Mouse (Mus musculus): ENCODE measurements around the gene Atp2c2.

DNA sequence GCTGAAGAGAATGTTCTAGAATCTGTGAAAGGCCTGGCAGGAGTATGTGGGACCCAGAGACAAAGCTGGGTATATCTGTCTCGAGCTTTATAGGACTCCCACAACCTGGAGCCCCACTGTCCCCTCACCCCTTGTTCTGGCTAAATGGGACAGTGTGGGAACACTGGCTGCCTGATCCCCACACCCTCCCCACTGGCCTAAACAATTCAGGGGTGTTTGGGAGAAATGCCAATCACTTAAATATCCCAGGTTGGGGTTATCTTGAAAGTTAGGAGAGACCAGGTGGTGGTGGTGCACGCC lies 99.1 kb downstream of the Atp2c2 start:
- TF ChIP-seq MYOD1 (IDR thresholded peaks at IDR 0.05; ENCODE audit: control insufficient read depth in 1 of 3, insufficient read length in 2 of 3, low read depth in 2 of 3), result no peak
- TF ChIP-seq TCF12 (IDR thresholded peaks at IDR 0.05; ENCODE audit: insufficient read depth, poor library complexity, severe bottlenecking), result no peak

Data from myocyte (in vitro differentiated cells).